Mouse (Mus musculus) kidney, adult 2 months (tissue): ENCODE data around the gene Grid2.

Source experiments
- CTCF ChIP-seq: fragments of 200-500 bp; conservative IDR thresholded peaks from 2 replicates; pipeline ENCODE4 v1.5.1; 2011; ENCODE audit warnings: low read depth, mild to moderate bottlenecking, control low read depth, low read length, moderate library complexity, mixed read lengths; ENCODE audit not compliant: insufficient read depth, insufficient read length
- POLR2A ChIP-seq: fragments of 200-500 bp; IDR thresholded peaks from one replicate; pipeline ENCODE4 v1.6.1; 2011; ENCODE audit warnings: low read depth, low read length, control low read depth

- no peak for TF ChIP-seq CTCF
- no peak for TF ChIP-seq POLR2A
These were observed 4.9 kb upstream of the Grid2 start for GRCm38 (mm10) chr6:63250738-63251137.
